Mouse (Mus musculus) right cerebral cortex, postnatal 10 days (tissue): Measurements from ENCODE around the gene Rbm44.
A peak's percentile ranks its signal among the peaks of the same experiment; 100 is the strongest.

ENCODE experiments used
- DNase-seq, 2 experiments: peaks; one replicate each; pipeline ENCODE4 v3.0.0; 2021; ENCODE audit warnings: low spot score in 2 of 2

The Rbm44 gene

DNA sequence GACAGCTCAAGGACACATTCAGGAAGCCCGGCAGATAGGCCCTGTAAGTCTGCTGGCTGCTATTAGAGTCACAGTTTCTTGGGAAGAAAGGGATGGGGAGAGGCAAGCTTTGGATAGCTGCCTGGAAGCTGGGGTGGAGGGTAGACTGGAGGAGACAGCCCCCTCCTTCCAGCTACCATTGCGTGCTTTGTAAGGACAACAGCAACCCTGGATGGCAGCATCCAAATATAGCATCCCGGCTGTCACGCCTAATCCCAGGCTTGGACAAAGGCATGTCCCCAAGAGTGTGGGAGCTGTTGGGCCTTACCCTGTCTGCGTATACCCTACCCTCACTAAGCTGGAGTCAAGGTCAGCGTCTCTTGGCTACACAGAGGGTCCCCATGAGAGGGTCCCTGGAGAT, 64.5 kb downstream of the Rbm44 start:
- peak; percentile 86 to 89 for DNase-seq

DNA sequence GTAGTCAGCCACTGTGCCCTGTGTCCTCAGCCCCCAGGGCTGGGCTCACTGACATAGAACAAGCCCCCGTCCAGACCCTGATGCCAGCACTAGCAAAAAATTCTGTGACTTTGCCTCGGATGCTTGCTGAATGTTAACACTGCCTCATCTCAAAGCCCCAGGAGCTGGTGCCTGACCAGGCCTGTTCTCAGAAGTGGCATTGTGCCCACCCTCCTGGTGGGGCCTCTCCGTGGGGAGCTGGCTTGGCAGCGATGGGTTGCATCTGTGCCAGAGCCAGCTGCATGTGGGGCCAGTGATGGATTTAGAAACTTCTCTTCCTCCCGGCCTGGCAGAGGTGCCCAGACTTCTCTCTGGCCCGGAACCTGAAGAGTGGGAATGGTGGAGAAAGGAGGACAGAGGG, 64.9 kb downstream of the Rbm44 start:
- DNase-seq, result peak; percentile 95 to 96

DNA sequence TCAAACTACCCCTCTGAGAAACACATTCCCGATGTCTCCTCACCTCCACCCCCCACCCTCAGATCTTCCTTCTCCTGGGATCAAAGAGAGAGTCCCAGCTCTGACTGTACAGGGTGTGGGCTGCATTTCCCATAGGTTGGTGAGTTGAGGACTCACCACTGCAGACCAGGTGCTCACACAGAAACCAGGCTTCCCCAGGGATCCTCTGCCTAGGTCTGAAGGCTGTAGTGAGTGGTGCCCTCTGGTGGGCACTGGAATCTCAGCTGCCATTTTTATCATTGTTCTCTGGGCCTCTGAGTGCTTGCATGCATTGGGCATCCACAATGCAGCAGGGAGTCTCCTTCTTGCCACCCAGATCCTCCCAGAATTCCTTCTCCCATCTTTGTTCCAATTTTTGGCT, 66.2 kb downstream of the Rbm44 start:
- DNase-seq, result peak; percentile 74 to 82

DNA sequence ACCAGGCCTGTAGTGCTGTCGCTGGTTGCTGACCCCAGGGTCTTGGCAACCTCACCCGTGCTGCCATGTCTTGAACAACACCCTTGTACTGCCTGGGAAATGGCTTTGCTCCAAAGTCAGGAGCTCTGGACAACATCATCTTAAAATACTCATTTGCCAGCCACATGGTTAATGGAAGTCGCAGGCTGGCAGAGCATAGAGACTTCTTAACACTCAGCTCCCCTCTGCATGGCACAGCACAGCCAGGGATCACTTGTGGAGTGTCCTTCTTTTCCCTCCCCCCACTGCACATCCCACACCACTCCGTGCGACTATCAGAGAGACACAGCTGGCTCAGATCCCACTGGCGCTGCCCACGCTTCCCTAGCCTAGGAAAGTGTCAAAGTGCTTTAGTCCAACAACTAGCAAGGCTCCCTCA, 66.7 kb downstream of the Rbm44 start:
- peak in 1 of 2 experiments; percentile 63 for DNase-seq

DNA sequence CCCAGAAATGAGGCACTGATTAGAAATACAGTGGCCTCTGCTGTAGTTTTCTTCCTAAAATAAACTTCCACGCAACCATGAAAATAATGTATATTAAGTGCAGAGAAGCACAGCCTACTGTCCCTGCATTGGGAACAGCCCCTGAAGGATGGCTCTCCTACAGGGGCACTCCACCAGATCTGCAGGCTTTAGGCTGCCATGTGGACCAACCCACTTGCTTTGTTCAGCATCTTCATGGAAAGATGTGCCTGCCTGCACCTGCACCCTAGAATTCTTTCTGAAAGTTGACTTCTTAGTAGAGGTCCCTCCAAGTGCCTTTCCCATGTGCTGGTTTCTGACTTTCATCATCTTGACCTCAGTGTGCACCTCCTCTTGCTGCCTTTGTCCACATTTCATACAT, 70.4 kb downstream of the Rbm44 start:
- DNase-seq, result no peak

DNA sequence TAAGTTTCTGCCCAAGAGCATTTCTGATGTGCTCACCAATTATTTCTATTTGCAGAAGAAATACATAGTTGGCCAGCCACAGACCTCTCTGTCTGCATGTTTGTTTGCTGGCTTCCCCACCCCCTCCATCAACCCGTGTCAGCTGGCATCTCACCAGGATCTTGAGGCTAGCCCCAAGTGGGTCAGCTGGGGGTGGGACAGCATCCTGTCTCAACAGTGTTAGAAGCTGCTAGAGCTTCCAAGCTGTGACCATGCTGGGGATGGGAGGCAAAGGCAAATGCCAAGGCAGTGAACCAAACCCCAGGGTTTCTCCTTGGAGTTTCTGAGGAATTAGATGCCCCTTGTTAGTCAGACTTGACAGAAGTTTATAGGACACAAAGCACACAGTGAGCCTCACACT, 71.1 kb downstream of the Rbm44 start:
- peak; percentile 62 for DNase-seq

DNA sequence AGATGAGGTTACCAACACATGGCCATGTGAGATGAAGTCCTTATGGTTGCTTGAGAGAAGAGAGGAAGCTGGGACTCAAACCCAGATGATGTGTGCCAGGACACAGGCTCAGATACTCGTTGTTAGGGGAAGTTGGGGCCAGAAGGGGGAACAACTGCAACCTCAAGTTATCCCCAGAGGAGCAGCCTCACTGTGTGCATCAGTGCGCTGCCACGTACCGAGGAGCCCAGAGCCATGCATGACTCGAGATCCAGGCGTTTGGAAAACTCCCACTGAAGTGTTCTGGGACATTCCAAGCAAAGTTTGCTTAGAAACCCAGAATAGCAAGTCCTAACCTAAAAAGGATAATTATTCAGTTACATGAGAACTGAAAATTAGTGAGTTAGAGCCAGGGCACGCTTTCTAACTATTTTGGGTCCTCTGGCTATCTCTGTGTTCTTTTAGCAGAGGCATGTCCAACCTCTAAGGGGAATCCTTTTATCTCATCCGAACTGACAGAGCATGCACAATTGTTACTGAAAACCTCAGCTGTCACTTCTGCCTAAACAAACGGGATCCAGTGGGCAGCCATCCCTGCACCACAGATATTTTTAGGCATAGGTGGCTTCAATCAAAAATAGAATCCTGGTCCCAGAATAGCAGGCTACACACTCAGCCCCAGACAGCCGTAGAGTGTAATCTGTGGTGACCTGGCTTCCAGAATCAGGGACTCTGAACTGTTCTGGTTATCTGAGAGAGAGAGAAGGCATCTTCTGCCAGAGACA, 71.8 kb downstream of the Rbm44 start:
- DNase-seq, result no peak

DNA sequence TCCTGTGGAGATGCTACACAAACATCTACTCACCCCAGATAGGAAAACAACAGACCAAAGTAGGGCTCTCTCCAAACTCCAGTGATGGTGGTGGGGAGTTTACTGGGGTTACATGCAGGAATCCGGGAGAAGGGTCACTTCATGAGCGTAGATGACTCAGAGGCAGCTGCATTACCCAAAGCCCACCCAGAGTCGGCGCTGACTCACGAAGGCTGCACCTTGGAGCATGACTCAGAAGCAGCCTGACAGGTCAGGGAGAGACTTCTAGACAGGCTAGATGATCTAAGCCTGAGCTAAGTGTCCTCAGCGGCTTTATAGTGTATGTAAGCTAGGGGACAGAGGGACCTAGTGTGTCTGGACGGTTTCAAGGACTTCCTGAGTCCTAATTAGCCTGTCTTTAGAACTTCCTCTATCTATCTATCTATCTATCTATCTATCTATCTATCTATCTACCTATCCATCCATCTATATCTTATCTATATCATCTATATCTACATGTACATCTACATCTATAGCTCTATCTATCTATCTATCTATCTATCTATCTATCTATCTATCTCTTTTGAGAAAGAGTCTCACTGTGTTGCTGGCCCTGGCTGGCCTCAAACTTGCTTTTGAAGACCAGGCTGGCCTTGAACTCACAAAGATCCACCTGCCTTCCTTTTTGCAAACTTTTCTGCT, 74.9 kb downstream of the Rbm44 start:
- no peak for DNase-seq

DNA sequence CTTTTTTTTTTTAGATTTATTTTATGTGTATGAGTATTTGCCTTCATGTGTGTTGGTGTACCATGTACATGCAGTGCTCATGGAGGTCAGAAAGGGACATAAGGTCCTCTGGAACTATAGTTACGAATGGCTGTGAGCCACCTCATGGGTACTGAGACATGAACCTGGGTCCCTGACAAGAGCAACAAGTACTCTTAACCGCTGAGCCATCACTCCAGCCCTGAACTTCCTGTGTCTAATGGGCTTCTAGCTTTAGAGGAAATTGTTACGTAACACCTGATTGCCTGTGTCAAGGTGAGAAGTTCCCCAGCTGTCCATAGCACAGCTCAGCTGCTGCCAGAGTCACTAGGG, 75.4 kb downstream of the Rbm44 start:
- no peak for DNase-seq
